Mouse (Mus musculus) bone marrow macrophage, adult 2 months (primary cell): Measurements from ENCODE around the gene Cdk5r2. TPM values are rescaled to one million over a fixed set of nuclear protein-coding genes. Genes with fewer than 3 reads are reported as not detected.
A peak's percentile ranks its signal among the peaks of the same experiment; 100 is the strongest.

Experiments
- H3K27ac ChIP-seq: 2 replicates; pipeline ENCODE4 v1.5.1; 2012; ENCODE audit warnings: low read depth, low read length; ENCODE audit not compliant: insufficient read depth
- H3K4me1 ChIP-seq: 2 replicates; pipeline ENCODE4 v1.6.1; 2012; ENCODE audit warnings: low read length; ENCODE audit not compliant: control insufficient read depth, insufficient read depth
- H3K4me3 ChIP-seq: 2 replicates; pipeline ENCODE4 v1.5.1; 2012; ENCODE audit warnings: mild to moderate bottlenecking, low read length, moderate library complexity; ENCODE audit not compliant: insufficient read depth
- CTCF ChIP-seq: IDR thresholded peaks from 2 replicates; pipeline ENCODE4 v1.5.1; 2012; ENCODE audit warnings: low read depth, mild to moderate bottlenecking, low read length, moderate library complexity
- POLR2A ChIP-seq: IDR thresholded peaks from 2 replicates; pipeline ENCODE4 v1.6.1; 2012; ENCODE audit warnings: mild to moderate bottlenecking, low read depth, low read length, borderline replicate concordance
- polyA plus RNA-seq: library from polyadenylated mRNA; stranded (reverse); fragments of >200 nt; gene quantifications from 2 replicates; pipeline ENCODE4 v1.2.4, GENCODE M21; 2012; ENCODE audit not compliant: missing spikeins, insufficient read depth, insufficient read length

The Cdk5r2 gene
- polyA plus RNA-seq, 1 experiment: not detected

DNA sequence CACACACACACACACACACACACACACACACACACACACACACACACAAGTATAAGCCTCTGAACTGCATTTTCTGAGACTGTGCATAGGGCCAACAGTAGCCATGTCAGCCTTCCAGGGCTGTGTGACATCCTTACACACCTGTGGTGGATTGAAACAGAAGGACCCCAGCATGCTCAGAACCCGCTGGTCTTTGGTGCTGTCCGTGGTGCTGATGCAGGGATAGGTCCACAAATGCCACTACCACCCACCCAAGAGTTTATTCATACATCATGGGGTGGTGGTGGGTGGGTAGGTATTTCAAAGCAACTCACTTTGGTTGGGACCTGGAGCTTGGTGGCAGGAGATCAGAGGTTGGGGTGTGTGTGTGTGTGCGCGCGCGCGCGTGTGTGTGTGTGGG, 36.8 kb downstream of the Cdk5r2 start:
- no peaks in the 10 kb centered on the region for H3K4me1 ChIP-seq
- H3K4me3 ChIP-seq: no peak overlapping the region
- H3K27ac ChIP-seq: no peak overlapping the region
- no peak for TF ChIP-seq POLR2A
- TF ChIP-seq CTCF: no peak

DNA sequence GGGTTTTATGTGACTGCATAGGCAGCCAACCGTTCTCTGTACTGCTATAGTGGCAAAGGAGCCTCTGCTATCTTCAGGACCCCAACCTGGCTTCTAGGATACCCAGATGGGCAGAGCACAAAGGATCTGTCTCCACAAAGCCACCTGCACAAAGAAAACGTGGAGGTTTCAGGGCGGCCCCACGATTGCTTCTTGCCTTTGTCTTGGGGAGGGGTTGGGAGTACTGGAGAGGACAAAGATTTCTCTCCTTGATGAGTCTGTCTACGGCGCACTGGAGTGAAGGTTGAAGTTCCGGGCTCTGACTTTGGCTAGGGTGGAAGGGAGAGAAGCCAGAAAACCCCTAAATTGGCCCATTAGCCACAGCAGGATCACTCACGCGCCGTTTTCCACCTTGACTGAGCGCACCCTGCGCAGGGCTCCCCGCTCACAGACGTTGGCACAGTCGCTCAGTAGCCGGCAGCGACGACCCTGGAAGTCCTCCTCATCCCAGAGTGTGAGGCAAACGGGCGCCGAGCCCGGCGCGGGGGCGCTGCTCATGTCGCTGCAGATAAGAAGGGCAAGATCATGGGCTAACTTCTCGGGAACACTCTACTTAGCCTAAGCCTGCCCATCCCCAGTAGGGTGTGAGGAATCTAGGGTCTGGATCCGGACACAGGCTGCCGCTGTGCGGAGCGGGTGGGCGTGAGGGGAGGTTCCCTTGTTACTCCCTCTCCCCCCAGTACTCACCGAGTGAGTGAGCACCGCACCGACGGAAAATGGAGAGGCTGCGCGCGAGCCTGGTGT, 37.8 kb downstream of the Cdk5r2 start:
- Histone ChIP-seq H3K4me3 (no peak overlapping the region), H3K27ac (no peak overlapping the region), H3K4me1 (no peaks in the 10 kb centered on the region)
- TF ChIP-seq POLR2A: no peak

DNA sequence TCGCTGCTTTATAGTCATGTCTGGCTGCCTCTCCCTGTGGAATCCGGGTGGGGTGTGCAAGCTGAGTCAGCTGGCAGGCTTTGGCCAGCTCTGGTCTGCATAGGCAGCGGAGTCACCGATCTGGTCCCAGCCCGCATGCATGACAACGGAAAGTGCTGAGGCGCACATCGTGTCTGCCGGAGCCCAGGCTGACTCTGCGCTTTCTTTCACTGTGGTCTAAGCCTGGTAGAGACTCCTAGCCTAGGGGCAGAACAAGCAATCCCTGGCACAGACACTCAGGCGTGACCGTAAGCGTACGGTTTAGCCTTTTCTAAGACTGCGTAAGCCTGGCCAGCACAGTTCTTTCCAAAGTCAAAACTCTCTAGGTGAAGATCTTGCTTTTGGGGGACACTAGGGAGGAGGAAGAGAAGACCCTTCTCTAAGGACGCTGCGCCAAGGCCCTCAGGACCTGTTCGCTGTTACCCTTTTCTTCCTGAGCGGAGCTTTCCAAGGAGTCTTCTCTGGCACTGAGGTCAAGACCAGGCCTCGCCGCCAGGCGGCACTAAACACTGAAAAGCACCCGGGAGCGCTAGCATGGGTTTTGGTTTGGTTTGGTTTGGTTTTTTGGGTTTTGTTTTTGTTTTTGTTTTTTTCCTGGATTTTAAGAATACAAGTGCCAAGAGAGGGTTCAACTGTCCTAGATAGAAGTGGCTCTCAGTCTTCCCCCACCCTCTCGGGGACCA, 38.6 kb downstream of the Cdk5r2 start, which contains the start of gene Cryba2:
Gene Cryba2 (minus strand): TSS at position 10 of the 722 bp plus-strand sequence.
- no peak within 1 kb of the TSS for H3K4me3 ChIP-seq
- TF ChIP-seq POLR2A: no peak
- TF ChIP-seq CTCF: peak; percentile 83
- no peaks in the 10 kb centered on the region for H3K4me1 ChIP-seq
- no peak within 1 kb of the TSS for H3K27ac ChIP-seq

DNA sequence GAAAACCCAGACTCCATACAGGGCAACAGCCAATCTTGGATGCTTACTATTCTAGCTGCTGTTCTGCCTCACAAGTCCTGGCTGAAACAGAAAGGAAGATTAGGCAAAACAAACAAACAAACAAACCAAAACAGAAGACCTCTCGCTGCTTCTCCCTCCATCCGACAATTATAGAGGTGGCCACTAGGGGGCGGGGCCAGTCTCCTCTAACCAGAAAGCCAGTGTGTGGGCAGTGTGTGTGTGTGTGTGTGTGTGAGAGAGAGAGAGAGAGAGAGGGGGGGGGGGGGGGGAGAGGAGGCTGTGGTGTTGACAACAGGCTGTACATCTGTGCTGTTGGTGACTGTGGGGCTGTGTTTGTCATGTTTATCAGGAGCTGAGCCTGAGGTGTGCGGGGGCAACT, 40.2 kb downstream of the Cdk5r2 start:
- TF ChIP-seq POLR2A (no peak), CTCF (peak; percentile 62)
- Histone ChIP-seq H3K4me3 (no peak overlapping the region), H3K27ac (no peak overlapping the region)

DNA sequence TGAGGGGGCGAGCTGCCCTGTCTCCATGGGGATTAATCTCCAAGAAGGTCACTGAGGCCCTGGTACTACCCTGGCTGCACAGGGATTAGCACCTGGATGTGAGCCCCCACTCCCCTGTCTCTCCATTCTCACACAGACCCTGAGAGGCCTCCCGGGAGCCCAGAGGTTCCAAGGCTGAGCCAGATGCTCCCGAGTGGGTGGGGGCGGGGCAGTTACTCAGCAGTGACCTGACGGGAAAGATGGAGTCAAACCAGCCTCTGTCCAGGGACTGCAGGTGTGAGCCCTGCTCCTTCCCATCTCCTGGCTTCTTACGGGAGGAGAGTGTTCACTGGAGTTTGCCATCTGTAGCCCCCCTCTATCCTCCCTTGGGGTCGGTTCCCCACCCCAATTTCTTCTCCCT, 43.2 kb downstream of the Cdk5r2 start:
- Histone ChIP-seq H3K4me3 (no peak overlapping the region), H3K4me1 (no peaks in the 10 kb centered on the region), H3K27ac (no peak overlapping the region)
- TF ChIP-seq POLR2A (no peak), CTCF (no peak)

More for the DNA sequence above, 40.2 kb downstream of the Cdk5r2 start:
- H3K4me1 ChIP-seq: no peaks in the 10 kb centered on the region

DNA sequence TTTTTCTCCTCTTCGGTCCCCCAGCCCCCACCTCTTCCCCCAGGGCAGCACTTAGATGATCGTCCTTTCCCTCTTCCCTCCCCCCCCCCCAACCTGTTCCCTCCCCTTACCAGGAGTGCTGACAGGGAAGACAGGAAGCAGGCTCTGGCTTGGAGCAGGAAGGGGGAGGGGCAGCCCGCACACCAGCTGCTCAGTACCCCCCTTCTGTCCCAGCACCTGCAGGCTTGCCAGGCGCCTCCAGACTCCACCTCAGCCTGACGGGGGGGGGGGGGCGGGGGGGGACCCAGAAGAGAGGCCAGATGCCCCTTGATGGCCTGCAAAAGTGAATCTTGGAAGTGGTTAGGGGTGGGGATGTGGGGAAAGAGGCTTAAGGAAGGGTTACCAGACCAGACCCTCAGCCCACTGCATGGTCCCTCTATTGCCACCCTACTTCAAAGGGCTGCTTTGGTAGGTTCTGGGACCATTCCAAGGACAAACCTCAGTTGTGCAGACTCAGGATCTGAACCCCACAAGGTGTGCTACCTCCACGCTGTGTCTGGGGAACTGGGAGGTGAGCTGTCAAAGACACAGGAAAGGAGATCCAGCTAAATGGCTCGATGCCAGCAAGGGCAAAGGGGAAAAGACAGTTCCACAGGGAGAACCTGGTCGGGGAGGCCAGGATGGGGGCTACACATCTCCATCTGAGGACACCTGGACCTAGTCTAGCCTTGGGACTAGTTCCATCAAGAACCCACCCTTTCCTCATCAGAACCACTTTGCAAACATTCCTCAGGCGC, 44.1 kb downstream of the Cdk5r2 start:
- no peak overlapping the region for H3K4me3 ChIP-seq
- no peaks in the 10 kb centered on the region for H3K4me1 ChIP-seq
- H3K27ac ChIP-seq: no peak overlapping the region
- TF ChIP-seq POLR2A (no peak), CTCF (no peak)

DNA sequence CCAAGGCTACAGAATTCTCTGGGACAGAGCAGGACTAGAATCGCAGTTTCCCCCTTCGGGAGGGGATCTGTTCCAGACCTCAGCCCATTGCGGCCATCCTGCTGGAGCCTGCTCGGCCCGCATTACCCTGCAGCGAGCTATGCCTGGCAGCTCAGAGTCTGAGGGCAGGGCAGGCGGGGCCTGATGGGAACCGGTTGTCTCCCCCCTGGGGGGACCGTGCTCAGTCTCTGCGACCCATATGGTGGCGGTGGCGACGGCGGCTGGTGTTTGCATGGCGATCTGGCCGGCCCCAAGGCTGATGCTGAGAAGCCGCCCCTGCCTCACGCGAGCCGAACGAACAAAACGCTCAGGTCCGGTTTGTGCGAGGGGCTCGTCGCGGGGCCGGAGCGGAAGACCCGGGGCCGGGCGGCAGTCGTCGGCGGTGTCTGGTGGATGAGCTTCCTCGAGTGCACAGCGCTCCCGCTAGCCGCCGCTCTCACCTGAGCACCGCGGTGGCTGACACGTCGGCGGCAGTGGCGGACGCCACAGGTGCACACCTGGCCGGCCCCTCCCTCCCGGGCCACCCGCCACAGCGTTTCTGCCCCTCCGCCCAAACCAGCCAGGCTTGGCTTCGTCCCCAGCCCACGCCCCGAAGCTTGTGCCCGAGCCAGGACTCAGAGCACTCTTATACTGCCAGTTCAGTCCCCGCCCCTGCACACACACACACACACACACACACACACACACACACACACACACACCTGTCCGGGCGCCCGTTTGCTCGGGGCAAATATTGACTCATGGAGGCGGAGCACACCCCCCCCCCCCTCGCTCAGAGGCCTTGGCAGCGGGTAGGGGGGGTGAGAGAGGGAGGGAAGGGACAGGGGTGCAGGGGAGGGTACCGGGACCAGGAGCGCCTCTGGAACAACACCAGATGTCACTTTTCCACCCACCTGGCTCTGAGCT, 45.9 kb downstream of the Cdk5r2 start:
- Histone ChIP-seq H3K4me1 (no peaks in the 10 kb centered on the region), H3K27ac (no peak overlapping the region), H3K4me3 (no peak overlapping the region)
- no peak for TF ChIP-seq CTCF
- no peak for TF ChIP-seq POLR2A

DNA sequence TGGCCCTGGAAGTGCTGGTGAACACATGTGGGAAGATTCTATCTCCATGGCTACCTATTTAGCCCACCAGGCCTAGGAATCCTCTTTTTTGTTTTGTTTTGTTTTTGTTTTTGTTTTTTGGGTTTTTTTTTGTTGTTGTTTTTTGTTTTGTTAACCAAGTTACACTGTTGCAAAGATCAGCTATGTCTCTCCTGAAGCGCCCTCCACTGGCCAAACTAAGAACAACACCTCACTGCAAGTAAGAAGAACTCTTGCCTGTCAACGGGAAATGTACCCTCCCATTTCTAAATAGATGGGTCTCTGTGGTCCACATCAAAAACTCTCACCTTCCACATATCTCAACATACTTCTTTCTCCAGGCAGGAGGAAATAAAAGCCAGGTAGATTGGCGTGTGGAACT, 47.0 kb downstream of the Cdk5r2 start:
- Histone ChIP-seq H3K27ac (no peak overlapping the region), H3K4me1 (no peaks in the 10 kb centered on the region)
- TF ChIP-seq CTCF (no peak), POLR2A (no peak)

DNA sequence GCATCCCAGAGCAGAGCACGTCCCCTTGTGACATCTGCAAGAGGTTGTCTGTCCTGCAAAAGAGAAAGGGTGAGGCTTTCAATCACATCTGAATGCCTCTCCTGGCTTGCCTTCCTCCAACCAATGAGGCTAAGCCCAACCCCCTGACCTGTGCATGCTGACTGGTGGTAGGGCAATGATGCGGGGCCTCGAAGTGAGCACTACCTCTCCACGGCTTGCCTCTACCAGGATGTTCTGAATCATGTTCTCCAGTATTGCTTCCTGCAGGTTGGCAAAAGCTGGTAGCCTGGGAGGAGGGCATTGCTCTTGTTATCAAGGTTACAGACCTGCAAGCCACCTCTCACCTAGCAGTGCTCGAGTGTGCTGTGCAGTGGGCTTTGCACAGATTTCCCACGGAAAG, 47.5 kb downstream of the Cdk5r2 start:
- TF ChIP-seq POLR2A (no peak), CTCF (no peak)
- H3K4me1 ChIP-seq: no peaks in the 10 kb centered on the region
- no peak overlapping the region for H3K4me3 ChIP-seq
- no peak overlapping the region for H3K27ac ChIP-seq

More for the DNA sequence above, 47.0 kb downstream of the Cdk5r2 start:
- H3K4me3 ChIP-seq: no peak overlapping the region

Other genes starting within 250 kb of the Cdk5r2 start
- 15.3 and 22.1 TPM in 2 replicates for gene Ttll4, start 193.2 kb upstream of the Cdk5r2 start, polyA plus RNA-seq
- gene Cyp27a1, start 141.4 kb upstream of the Cdk5r2 start, polyA plus RNA-seq: 165 and 189 TPM in 2 replicates
- gene Prkag3, start 105.7 kb upstream of the Cdk5r2 start, polyA plus RNA-seq: not detected in 2 replicates
- 0.62 and 1.0 TPM in 2 replicates for gene Wnt6, start 83.0 kb upstream of the Cdk5r2 start, polyA plus RNA-seq
- gene Wnt10a, start 63.4 kb upstream of the Cdk5r2 start, polyA plus RNA-seq: not detected in 2 replicates
- not detected in 2 replicates for gene Fev, start 30.5 kb downstream of the Cdk5r2 start, polyA plus RNA-seq
- gene Cryba2, start 38.2 kb downstream of the Cdk5r2 start, polyA plus RNA-seq: not detected in 2 replicates
- gene Cfap65, start 80.7 kb downstream of the Cdk5r2 start, polyA plus RNA-seq: not detected in 2 replicates
- 0.32 and 0.38 TPM in 2 replicates for gene Ihh, start 96.7 kb downstream of the Cdk5r2 start, polyA plus RNA-seq